Mouse (Mus musculus) heart, embryonic 15.5 days (tissue): ENCODE measurements around the gene Dnm3. TPM values are rescaled to one million over a fixed set of nuclear protein-coding genes. Genes with fewer than 3 reads are reported as not detected.
"Not testable (repeated sequence)": the region's sequence is repeated elsewhere in the genome, so short reads cannot be mapped to it uniquely, and the experiment has no call there.

Experiments
- ATAC-seq: fragments of 200-750 bp; cut with Nextera tagmentation; replicated peaks from 2 replicates; pipeline ENCODE4 v1.8.0; 2017; ENCODE audit warnings: low read depth, moderate TSS enrichment; ENCODE audit not compliant: insufficient number of reproducible peaks, insufficient read depth, low FRiP score
- H3K27ac ChIP-seq: fragments of 300-500 bp; sonication (generic); 2 replicates; pipeline ENCODE4 v1.5.1; 2015; ENCODE audit warnings: mild to moderate bottlenecking, inconsistent platforms
- H3K27me3 ChIP-seq: fragments of 300-500 bp; sonication (generic); 2 replicates; pipeline ENCODE4 v1.6.1; 2015; ENCODE audit warnings: inconsistent platforms
- H3K36me3 ChIP-seq: fragments of 300-500 bp; sonication (generic); 2 replicates; pipeline ENCODE4 v1.6.1; 2015; ENCODE audit warnings: mild to moderate bottlenecking, inconsistent platforms
- H3K4me1 ChIP-seq: fragments of 300-500 bp; sonication (generic); replicated peaks from 2 replicates; pipeline ENCODE4 v1.6.1; 2015; ENCODE audit warnings: inconsistent platforms
- H3K4me2 ChIP-seq: fragments of 300-500 bp; sonication (generic); 2 replicates; pipeline ENCODE4 v1.6.1; 2015; ENCODE audit warnings: inconsistent platforms, mild to moderate bottlenecking, moderate library complexity
- H3K4me3 ChIP-seq: fragments of 300-500 bp; sonication (generic); 2 replicates; pipeline ENCODE4 v1.5.1; 2015; ENCODE audit warnings: mild to moderate bottlenecking, inconsistent platforms
- H3K9ac ChIP-seq: fragments of 300-500 bp; sonication (generic); 2 replicates; pipeline ENCODE4 v1.6.1; 2015; ENCODE audit warnings: mild to moderate bottlenecking, inconsistent platforms
- H3K9me3 ChIP-seq: fragments of 300-500 bp; sonication (generic); replicated peaks from 2 replicates; pipeline ENCODE4 v1.6.1; 2016; ENCODE audit warnings: inconsistent platforms
- WGBS: fragments of 180-500 bp; shearing (Covaris S2); methylation state at CpG from one replicate; pipeline ENCODE4 v1.1.7; 2015; ENCODE audit warnings: mixed read lengths; 5-methylcytosine and 5-hydroxymethylcytosine counted together
- polyA plus RNA-seq: library from polyadenylated mRNA; unstranded; fragments of >200 nt; fragmentation: Nextera tagmentation; extraction: Ambion mirVana; gene quantifications from 2 replicates; pipeline ENCODE4 v1.2.1, GENCODE M21; 2015

The Dnm3 gene
- polyA plus RNA-seq, 1 experiment from 2014 or later, result 1.7 TPM

- no peak for ATAC-seq
These were observed 51.8 kb downstream of the Dnm3 start for GRCm38 (mm10) chr1:162425930-162426478.

GRCm38 (mm10) chr1:162422826-162423225, 55.0 kb downstream of the Dnm3 start:
- Histone ChIP-seq H3K4me2 (no peak overlapping the region), H3K27me3 (no peaks in the 10 kb centered on the region), H3K36me3 (no peaks in the 10 kb centered on the region), H3K9me3 (no peaks in the 10 kb centered on the region), H3K4me1 (no peaks in the 10 kb centered on the region), H3K9ac (no peak overlapping the region), H3K27ac (no peak overlapping the region), H3K4me3 (no peak overlapping the region)
- 74% methylated on average over 6 of the region's 6 CpGs for WGBS
- ATAC-seq, result no peak

More at GRCm38 (mm10) chr1:162425930-162426478, 51.8 kb downstream of the Dnm3 start:
- Histone ChIP-seq H3K27me3 (no peaks in the 10 kb centered on the region), H3K4me1 (no peaks in the 10 kb centered on the region), H3K9me3 (no peaks in the 10 kb centered on the region), H3K27ac (no peak overlapping the region), H3K4me2 (no peak overlapping the region), H3K9ac (no peak overlapping the region), H3K4me3 (no peak overlapping the region), H3K36me3 (no peaks in the 10 kb centered on the region)
- 70% methylated on average over 15 of the region's 15 CpGs for WGBS

GRCm38 (mm10) chr1:162413791-162414190, 64.0 kb downstream of the Dnm3 start:
- no peaks in the 10 kb centered on the region for H3K36me3 ChIP-seq

GRCm38 (mm10) chr1:162412787-162413429, 64.9 kb downstream of the Dnm3 start:
- Histone ChIP-seq H3K4me3 (no peak overlapping the region), H3K9ac (no peak overlapping the region), H3K4me2 (no peak overlapping the region), H3K27ac (no peak overlapping the region), H3K27me3 (no peaks in the 10 kb centered on the region), H3K36me3 (no peaks in the 10 kb centered on the region), H3K4me1 (no peaks in the 10 kb centered on the region), H3K9me3 (no peaks in the 10 kb centered on the region)
- ATAC-seq, result no peak
- WGBS, result 81% methylated on average over 7 of the region's 7 CpGs

More at GRCm38 (mm10) chr1:162413791-162414190, 64.0 kb downstream of the Dnm3 start:
- Histone ChIP-seq H3K9ac (no peak overlapping the region), H3K9me3 (no peaks in the 10 kb centered on the region), H3K4me1 (no peaks in the 10 kb centered on the region), H3K27me3 (no peaks in the 10 kb centered on the region), H3K4me3 (no peak overlapping the region), H3K27ac (no peak overlapping the region), H3K4me2 (no peak overlapping the region)
- 4% methylated on average over 1 of the region's 1 CpGs for WGBS
- ATAC-seq, result no peak

GRCm38 (mm10) chr1:162410207-162410965, 67.4 kb downstream of the Dnm3 start:
- Histone ChIP-seq H3K36me3 (no peaks in the 10 kb centered on the region), H3K27me3 (no peaks in the 10 kb centered on the region), H3K9ac (no peak overlapping the region), H3K9me3 (no peaks in the 10 kb centered on the region), H3K4me3 (no peak overlapping the region), H3K27ac (no peak overlapping the region), H3K4me1 (no peaks in the 10 kb centered on the region), H3K4me2 (no peak overlapping the region)
- ATAC-seq, result no peak
- 77% methylated on average over 14 of the region's 14 CpGs for WGBS

GRCm38 (mm10) chr1:162394549-162394948, 83.3 kb downstream of the Dnm3 start:
- WGBS, result 45% methylated on average over 4 of the region's 4 CpGs

GRCm38 (mm10) chr1:162388442-162389165, 89.2 kb downstream of the Dnm3 start:
- Histone ChIP-seq H3K9me3 (no peaks in the 10 kb centered on the region), H3K9ac (no peak overlapping the region), H3K4me3 (no peak overlapping the region), H3K4me1 (no peaks in the 10 kb centered on the region), H3K36me3 (no peaks in the 10 kb centered on the region), H3K27me3 (no peaks in the 10 kb centered on the region), H3K27ac (no peak overlapping the region), H3K4me2 (no peak overlapping the region)
- no peak for ATAC-seq
- 58% methylated on average over 5 of the region's 5 CpGs for WGBS

More at GRCm38 (mm10) chr1:162394549-162394948, 83.3 kb downstream of the Dnm3 start:
- no peak overlapping the region for H3K27ac ChIP-seq
- H3K9ac ChIP-seq, result no peak overlapping the region
- no peak overlapping the region for H3K4me2 ChIP-seq
- no peaks in the 10 kb centered on the region for H3K36me3 ChIP-seq
- no peak overlapping the region for H3K4me3 ChIP-seq
- no peaks in the 10 kb centered on the region for H3K4me1 ChIP-seq
- no peaks in the 10 kb centered on the region for H3K27me3 ChIP-seq
- H3K9me3 ChIP-seq, result no peaks in the 10 kb centered on the region
- no peak for ATAC-seq

GRCm38 (mm10) chr1:162373068-162373467, 104.8 kb downstream of the Dnm3 start:
- not testable (repeated sequence) for H3K27me3 ChIP-seq, H3K9me3 ChIP-seq, H3K4me2 ChIP-seq, H3K4me1 ChIP-seq, H3K9ac ChIP-seq, H3K27ac ChIP-seq, H3K36me3 ChIP-seq, ATAC-seq, H3K4me3 ChIP-seq
- 89% methylated on average over 1 of the region's 1 CpGs for WGBS

GRCm38 (mm10) chr1:162369726-162370125, 108.1 kb downstream of the Dnm3 start:
- Histone ChIP-seq H3K4me2 (no peak overlapping the region), H3K9ac (no peak overlapping the region), H3K9me3 (no peaks in the 10 kb centered on the region), H3K36me3 (no peaks in the 10 kb centered on the region), H3K4me3 (no peak overlapping the region), H3K27ac (no peak overlapping the region), H3K4me1 (no peaks in the 10 kb centered on the region), H3K27me3 (no peaks in the 10 kb centered on the region)
- no peak for ATAC-seq
- 37% methylated on average over 4 of the region's 4 CpGs for WGBS

- Histone ChIP-seq H3K27me3 (0 out of 2 replicates have a peak, but pooled peaks cover 3% of the 10 kb centered on the region), H3K27ac (no peak overlapping the region), H3K4me3 (no peak overlapping the region), H3K9me3 (no peaks in the 10 kb centered on the region), H3K9ac (no peak overlapping the region), H3K4me1 (0 out of 2 replicates have a peak, but pooled peaks cover 10% of the 10 kb centered on the region), H3K36me3 (no peaks in the 10 kb centered on the region), H3K4me2 (no peak overlapping the region)
- no peak for ATAC-seq
- WGBS, result 35% methylated on average over 5 of the region's 5 CpGs
These were observed 115.9 kb downstream of the Dnm3 start for GRCm38 (mm10) chr1:162361978-162362377.

GRCm38 (mm10) chr1:162359270-162359669, 118.6 kb downstream of the Dnm3 start:
- H3K4me1 ChIP-seq, result 0 out of 2 replicates have a peak, but pooled peaks cover 10% of the 10 kb centered on the region
- 50% methylated on average over 8 of the region's 8 CpGs for WGBS
- H3K9me3 ChIP-seq, result no peaks in the 10 kb centered on the region
- H3K4me3 ChIP-seq, result no peak overlapping the region
- H3K4me2 ChIP-seq, result no peak overlapping the region
- H3K27ac ChIP-seq, result no peak overlapping the region
- H3K27me3 ChIP-seq, result 0 out of 2 replicates have a peak, but pooled peaks cover 3% of the 10 kb centered on the region
- no peak; the same call in 1 of the 2 replicates for ATAC-seq
- H3K9ac ChIP-seq, result no peak overlapping the region
- no peaks in the 10 kb centered on the region for H3K36me3 ChIP-seq
